ENCODE assay signal across 9 mouse cellular contexts in genomic region chr19:36214188-36214968, GRCm38 (mm10).
DNase-seq lines count a peak whose midpoint lies in the region; ATAC-seq and TF ChIP-seq lines count a peak whose summit lies in the region.
"Had no signal": no experiment of that assay in that cellular context is flagged by ENCODE, and none has a peak within 500 bp of the region (broad histone marks: within the 10 kb centered on the region; RNA-seq: fewer than 3 reads in every experiment).

No protein-coding gene starts in this region.

- H3K4me2 ChIP-seq in stomach, embryonic 14.5 days (replicated peaks; ENCODE audit: low read depth, low read length) = no peak overlapping the region

- peak overlapping the region; percentile 72 for H3K27ac ChIP-seq in forebrain, embryonic 10.5 days
- H3K27ac ChIP-seq in midbrain, embryonic 10.5 days (replicated peaks) = peak overlapping the region; percentile 76
- no peak overlapping the region for H3K27ac ChIP-seq in stomach, embryonic 14.5 days (ENCODE audit: low read length)
- no peak overlapping the region for H3K27ac ChIP-seq in thymus, adult 2 months (ENCODE audit: control insufficient read depth, insufficient read depth, low read length)

- H3K4me3 ChIP-seq in forebrain, embryonic 10.5 days = no peak overlapping the region
- no peak overlapping the region for H3K4me3 ChIP-seq in midbrain, embryonic 10.5 days
- H3K4me3 ChIP-seq in stomach, embryonic 14.5 days (ENCODE audit: low read depth, low read length) = no peak overlapping the region
- H3K4me3 ChIP-seq in thymus, adult 2 months (ENCODE audit: control insufficient read depth, insufficient read depth, low read length) = no peak overlapping the region
- H3K4me3 ChIP-seq: erythroblast, embryonic 14.5 days had no signal

- H3K36me3 ChIP-seq in forebrain, embryonic 10.5 days (replicated peaks) = no peaks in the 10 kb centered on the region
- H3K36me3 ChIP-seq in midbrain, embryonic 10.5 days = no peaks in the 10 kb centered on the region
- H3K36me3 ChIP-seq in stomach, embryonic 14.5 days (ENCODE audit: control insufficient read depth, insufficient read depth, low read length) = no peaks in the 10 kb centered on the region
- H3K36me3 ChIP-seq in thymus, adult 2 months (ENCODE audit: control insufficient read depth, insufficient read depth, low read length) = no peaks in the 10 kb centered on the region

- 27% methylated on average over 7 of the region's 7 CpGs for WGBS in forebrain, embryonic 10.5 days
- 30% methylated on average over 7 of the region's 7 CpGs for WGBS in midbrain, embryonic 10.5 days
- WGBS in stomach, embryonic 14.5 days = 25% methylated on average over 7 of the region's 7 CpGs
- WGBS in thymus, adult 2 months = 65% methylated on average over 7 of the region's 7 CpGs

- no peak for TF ChIP-seq POLR2A in thymus, adult 2 months (IDR thresholded peaks at IDR 0.05; ENCODE audit: control insufficient read depth, extremely low read depth, insufficient read depth, low read length, poor library complexity)

- intact Hi-C loops in heart, postnatal 14 days (cut with DNase I) = no loop called here

- no peaks in the 10 kb centered on the region for H3K9me3 ChIP-seq in forebrain, embryonic 10.5 days
- H3K9me3 ChIP-seq in midbrain, embryonic 10.5 days (replicated peaks) = no peaks in the 10 kb centered on the region
- H3K9me3 ChIP-seq in stomach, embryonic 14.5 days (ENCODE audit: control insufficient read depth, low read depth, low read length) = no peaks in the 10 kb centered on the region

- no peak for TF ChIP-seq CTCF in thymus, adult 2 months (IDR thresholded peaks at IDR 0.05; ENCODE audit: borderline replicate concordance, control insufficient read depth, extremely low read depth, insufficient read depth, low read length, poor library complexity)

- peak; percentile 85; the same call in 1 of the 2 replicates for ATAC-seq in stomach, embryonic 14.5 days (ENCODE audit: insufficient number of reproducible peaks, insufficient read depth, low FRiP score, low read depth)

- no peak overlapping the region for H3K9ac ChIP-seq in stomach, embryonic 14.5 days (replicated peaks; ENCODE audit: low read depth, low read length)

- no peaks in the 10 kb centered on the region for H3K27me3 ChIP-seq in forebrain, embryonic 10.5 days (ENCODE audit: poor library complexity, severe bottlenecking)
- H3K27me3 ChIP-seq in midbrain, embryonic 10.5 days (ENCODE audit: low read depth, poor library complexity, severe bottlenecking) = no peaks in the 10 kb centered on the region
- H3K27me3 ChIP-seq in stomach, embryonic 14.5 days (ENCODE audit: control insufficient read depth, insufficient read depth, low read length) = no peaks in the 10 kb centered on the region
- H3K27me3 ChIP-seq in thymus, adult 2 months (ENCODE audit: control insufficient read depth, insufficient read depth, low read length) = no peaks in the 10 kb centered on the region

- peaks cover 26% of the 10 kb centered on the region for H3K4me1 ChIP-seq in forebrain, embryonic 10.5 days
- H3K4me1 ChIP-seq in midbrain, embryonic 10.5 days = peaks cover 27% of the 10 kb centered on the region
- peaks cover 11% of the 10 kb centered on the region for H3K4me1 ChIP-seq in stomach, embryonic 14.5 days (ENCODE audit: control insufficient read depth, insufficient read depth, low read length)
- no peaks in the 10 kb centered on the region; the same call in 1 of the 2 replicates for H3K4me1 ChIP-seq in thymus, adult 2 months (replicated peaks; ENCODE audit: control insufficient read depth, insufficient read depth, low read length)

- peak; percentile 28 to 62 for DNase-seq in left cerebral cortex, adult 18-20 months (ENCODE audit: low spot score in 2 of 2)
- DNase-seq in left cerebral cortex, adult 11 months (ENCODE audit: low spot score) = no peak
- peak; percentile 37 for DNase-seq in forebrain, embryonic 10.5 days (ENCODE audit: extremely low spot score, low spot score)
- DNase-seq in heart, postnatal 14 days = peak; percentile 57 to 78
- DNase-seq in kidney, postnatal 4 days = peak; percentile 74 to 78
- DNase-seq in midbrain, embryonic 10.5 days (ENCODE audit: low spot score) = peak; percentile 55
- DNase-seq in thymus, adult 2 months = no peak

Comparison
In these comparisons a context has a peak if more than half of its experiments do, and no peak if none do; other contexts are left out.
1. DNase-seq: peak in left cerebral cortex, adult 18-20 months (2 of 2), forebrain, embryonic 10.5 days (single experiment), heart, postnatal 14 days (2 of 2), kidney, postnatal 4 days (2 of 2) and midbrain, embryonic 10.5 days (single experiment); none in left cerebral cortex, adult 11 months (single experiment) and thymus, adult 2 months (single experiment).
2. H3K27ac ChIP-seq: peak in forebrain, embryonic 10.5 days (single experiment) and midbrain, embryonic 10.5 days (single experiment); none in stomach, embryonic 14.5 days (single experiment) and thymus, adult 2 months (single experiment).